Mouse (Mus musculus): ENCODE results near the gene Plch2. TPM values are rescaled to one million over a fixed set of nuclear protein-coding genes. Genes with fewer than 3 reads are reported as not detected.
A peak's percentile ranks its signal among the peaks of the same experiment; 100 is the strongest.

Gene Plch2
- total RNA-seq, 2 experiments from 2014 or later = not detected

DNA sequence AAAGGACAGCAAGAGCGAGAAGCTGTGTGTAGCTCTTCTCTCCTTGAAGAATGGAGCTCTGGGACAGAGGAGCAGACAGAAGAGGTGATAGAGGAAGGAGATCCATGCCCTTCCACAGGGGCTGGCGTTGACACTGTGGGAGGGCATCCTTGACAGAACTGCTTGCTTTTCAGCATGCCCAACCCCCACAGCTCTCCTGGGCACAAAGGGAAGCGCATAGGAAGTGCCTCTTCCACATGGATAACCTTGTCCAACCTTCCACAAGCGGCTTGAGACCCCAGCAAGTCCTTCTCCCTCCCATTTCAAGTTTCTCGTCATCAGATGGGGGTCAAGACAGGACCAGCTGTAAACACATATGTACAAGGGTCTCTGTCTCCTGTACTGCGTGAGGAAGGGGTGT is 23.5 kb downstream of the Plch2 start:
- intact Hi-C loops (cut with DNase I) = no loop called here
- no peak for DNase-seq

- no peak for DNase-seq
- intact Hi-C loops (cut with DNase I) = no loop called here
Measured at GRCm38 (mm10) chr4:155024170-155025010, 32.2 kb downstream of the Plch2 start.

GRCm38 (mm10) chr4:155022228-155022855 is 34.2 kb downstream of the Plch2 start:
- intact Hi-C loops (cut with DNase I) = no loop called here
- DNase-seq = no peak

- DNase-seq = no peak
- intact Hi-C loops (cut with DNase I) = no loop called here
Measured at GRCm38 (mm10) chr4:155020813-155021212, 35.8 kb downstream of the Plch2 start.

GRCm38 (mm10) chr4:155020141-155020540 is 36.4 kb downstream of the Plch2 start:
- intact Hi-C loops (cut with DNase I) = no loop called here
- DNase-seq = no peak

- peak in 1 of 2 experiments; percentile 7 for DNase-seq
- intact Hi-C loops (cut with DNase I) = no loop called here
Measured at GRCm38 (mm10) chr4:155019336-155019847, 37.2 kb downstream of the Plch2 start.

GRCm38 (mm10) chr4:155018601-155019335 is 37.8 kb downstream of the Plch2 start:
- peak; percentile 10 to 20 for DNase-seq
- intact Hi-C loops (cut with DNase I) = no loop called here

DNA sequence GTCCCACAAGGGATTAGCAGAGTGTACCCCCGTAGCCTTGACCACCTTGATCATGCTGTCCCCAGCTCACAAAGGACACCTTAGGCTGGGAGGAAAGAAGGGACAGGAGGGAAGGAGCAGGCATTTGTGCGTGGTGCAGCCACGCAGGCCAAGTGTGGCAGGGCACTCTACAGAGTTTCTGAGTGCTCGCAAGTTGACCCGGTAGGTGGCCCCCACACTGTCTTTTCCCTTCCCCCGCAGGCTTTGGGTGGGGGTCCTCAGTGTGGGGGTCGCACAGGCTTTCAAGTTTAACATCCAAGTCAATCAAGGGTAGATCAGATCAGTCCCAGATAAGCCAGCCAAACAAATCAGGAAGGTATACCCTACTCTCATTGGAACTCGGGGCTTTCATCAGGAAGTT is 38.5 kb downstream of the Plch2 start:
- DNase-seq = no peak
- intact Hi-C loops (cut with DNase I) = no loop called here

- intact Hi-C loops (cut with DNase I) = no loop called here
- DNase-seq = no peak
Measured at GRCm38 (mm10) chr4:155017253-155017878, 39.2 kb downstream of the Plch2 start.

DNA sequence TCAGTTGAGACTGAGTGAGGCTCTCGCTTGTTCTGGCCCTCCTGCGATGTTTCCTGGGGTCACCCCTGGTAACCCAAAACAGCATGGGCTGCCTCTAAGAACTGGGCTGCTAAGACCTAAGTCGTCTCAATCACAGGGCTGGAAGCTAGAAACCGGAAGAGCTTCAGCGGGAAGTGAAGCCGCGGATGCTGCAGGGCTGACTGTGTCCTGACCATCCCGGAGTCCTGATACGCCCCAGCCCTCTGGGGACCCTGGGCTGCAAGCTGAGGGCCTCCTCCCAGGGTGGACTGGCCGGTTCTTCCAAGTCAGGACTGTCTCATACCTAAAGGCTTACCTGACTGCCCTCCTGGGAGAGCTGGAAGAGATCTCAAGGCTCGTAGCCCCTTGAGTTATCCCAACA is 39.8 kb downstream of the Plch2 start:
- no peak for DNase-seq
- intact Hi-C loops (cut with DNase I) = no loop called here

DNA sequence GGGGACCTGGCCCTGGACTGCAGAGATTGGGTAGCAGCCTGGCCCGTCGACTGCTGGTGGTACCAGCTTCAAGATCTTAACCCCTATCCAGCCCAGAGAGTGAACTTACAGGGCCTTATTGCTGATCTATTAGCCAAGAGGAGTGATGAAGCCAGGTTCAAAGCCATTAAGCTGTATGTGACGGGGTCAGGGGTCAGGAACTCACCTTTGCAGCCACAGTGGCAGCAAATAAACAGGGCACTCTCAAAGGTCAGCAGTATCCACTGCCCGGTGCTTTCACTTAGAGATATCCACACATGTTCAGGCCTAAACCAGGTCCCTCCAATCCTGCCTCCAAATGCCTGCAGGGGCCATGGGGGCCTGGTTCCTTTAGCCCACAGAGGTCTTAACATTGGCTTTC is 41.0 kb downstream of the Plch2 start:
- no peak for DNase-seq

GRCm38 (mm10) chr4:155014791-155015190 is 41.8 kb downstream of the Plch2 start:
- no peak for DNase-seq
- intact Hi-C loops (cut with DNase I) = no loop called here

More for the DNA sequence above, 41.0 kb downstream of the Plch2 start:
- intact Hi-C loops (cut with DNase I) = no loop called here

GRCm38 (mm10) chr4:155014244-155014643 is 42.3 kb downstream of the Plch2 start:
- DNase-seq = no peak
- intact Hi-C loops (cut with DNase I) = no loop called here

DNA sequence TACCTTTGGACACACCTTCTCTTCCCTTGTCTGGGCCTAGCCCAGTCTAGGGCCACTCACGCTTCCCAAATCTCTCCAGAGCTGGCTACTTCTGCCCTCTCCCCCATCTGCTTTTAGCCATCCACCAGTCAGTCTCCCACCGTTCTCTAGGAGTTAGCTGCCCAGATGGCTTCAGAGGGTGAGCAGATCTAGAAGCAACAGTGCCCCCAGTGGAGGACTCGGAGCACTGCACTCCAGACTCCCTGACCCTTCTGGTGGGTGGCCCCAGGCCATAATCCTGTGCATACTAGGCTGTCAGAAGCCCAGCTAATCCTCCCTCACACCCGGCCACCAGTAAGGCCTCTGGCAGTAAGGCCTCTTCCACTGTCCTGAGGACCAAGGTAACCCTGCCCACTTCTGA is 43.8 kb downstream of the Plch2 start:
- intact Hi-C loops (cut with DNase I) = no loop called here
- DNase-seq = peak; percentile 60 to 63

GRCm38 (mm10) chr4:155012115-155012514 is 44.5 kb downstream of the Plch2 start:
- intact Hi-C loops (cut with DNase I) = no loop called here
- DNase-seq = no peak

DNA sequence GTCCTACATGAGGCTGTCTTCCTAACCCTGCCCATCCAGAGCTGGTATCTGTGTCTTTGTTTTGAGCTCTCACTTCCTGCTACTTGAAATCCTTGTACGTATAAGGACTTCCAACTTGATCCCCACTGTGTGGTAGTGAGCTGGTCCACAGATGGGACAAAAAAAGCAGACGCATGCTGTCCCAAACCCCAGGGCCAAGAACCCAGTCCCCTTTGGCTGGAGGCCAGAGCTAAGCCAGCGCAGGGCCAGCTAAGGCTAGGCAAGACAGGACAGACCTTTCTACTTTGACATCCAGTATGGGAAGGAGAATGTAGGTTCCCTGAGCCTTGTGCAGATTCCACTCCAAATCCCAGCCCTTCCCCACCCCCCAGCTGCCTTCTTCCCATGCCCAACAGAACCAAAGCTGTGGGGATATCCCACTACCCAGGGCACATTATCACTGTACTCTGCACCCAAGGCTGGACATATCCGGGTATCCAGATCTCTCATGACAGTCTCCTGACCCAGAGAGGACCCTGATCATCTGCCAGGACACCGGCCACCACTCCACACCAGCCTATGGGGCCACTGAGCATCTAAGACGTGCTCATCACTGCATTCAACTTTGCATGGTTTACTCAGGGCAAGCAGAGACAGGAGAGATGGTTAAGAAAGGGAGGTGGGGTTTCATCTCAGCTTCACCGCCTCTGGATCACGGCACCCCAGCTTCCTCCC is 45.1 kb downstream of the Plch2 start:
- no peak for DNase-seq

DNA sequence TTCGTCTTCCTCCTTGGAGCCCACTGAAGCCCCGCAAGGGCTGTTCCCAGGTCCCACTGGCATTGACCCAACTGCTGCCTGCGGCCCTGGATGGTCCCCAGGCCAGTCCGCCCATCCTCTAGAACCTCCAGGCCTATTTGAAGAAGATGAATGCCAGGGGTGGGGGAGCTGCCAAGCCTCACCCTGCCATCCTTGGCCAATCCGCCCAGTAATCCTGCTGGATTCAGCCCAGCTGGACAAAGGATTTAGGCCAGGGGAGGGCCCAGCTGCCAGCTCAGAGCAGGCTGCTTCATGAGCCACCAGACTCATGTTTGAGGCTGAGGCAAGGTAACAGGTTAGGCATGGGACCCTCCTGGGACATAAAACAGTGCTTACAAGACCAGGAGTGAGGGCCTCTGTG is 45.7 kb downstream of the Plch2 start:
- intact Hi-C loops (cut with DNase I) = no loop called here
- DNase-seq = peak in 1 of 2 experiments; percentile 6

More for the DNA sequence above, 45.1 kb downstream of the Plch2 start:
- intact Hi-C loops (cut with DNase I) = no loop called here

- no peak for DNase-seq
- intact Hi-C loops (cut with DNase I) = no loop called here
Measured at GRCm38 (mm10) chr4:155009216-155009615, 47.4 kb downstream of the Plch2 start.

DNA sequence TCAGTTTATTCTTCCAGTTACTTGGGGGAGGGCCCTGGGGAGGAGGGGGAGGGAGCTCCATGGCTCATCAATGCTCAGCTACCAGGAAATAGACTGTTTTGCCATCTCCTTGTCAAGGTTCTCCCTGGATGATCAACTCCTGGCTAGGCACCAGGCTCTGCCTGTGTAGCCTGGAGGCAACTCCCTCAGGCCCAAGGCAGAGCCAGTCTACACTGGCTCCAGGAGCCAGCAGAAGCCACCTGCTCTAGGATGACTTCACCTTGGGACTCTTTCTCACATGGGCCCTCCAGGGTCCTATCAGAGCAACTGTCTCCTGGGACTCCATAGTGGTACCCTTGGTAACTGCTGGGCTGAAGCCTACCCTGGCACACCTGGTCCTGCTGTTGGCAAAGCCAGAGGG is 48.5 kb downstream of the Plch2 start:
- intact Hi-C loops (cut with DNase I) = no loop called here
- no peak for DNase-seq

DNA sequence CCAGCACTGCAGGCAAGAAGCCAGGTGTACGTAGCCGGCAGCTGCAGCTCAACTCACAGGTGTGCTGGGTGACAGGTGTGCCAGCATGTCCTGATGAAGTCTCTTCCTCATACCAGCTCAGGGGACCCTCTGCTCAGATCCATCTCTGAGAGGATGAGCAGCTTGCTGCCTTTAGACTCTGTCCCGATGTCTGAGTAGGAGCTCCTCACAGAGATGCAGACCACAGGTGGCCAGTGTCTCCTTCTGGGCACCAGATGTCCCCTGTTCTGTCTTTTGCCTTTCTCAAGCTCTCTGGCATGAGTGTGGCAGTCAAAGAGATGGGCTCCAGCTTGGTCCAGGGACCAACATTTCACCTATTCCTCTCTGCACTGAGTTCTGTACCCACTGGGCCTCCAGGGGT is 48.9 kb downstream of the Plch2 start:
- intact Hi-C loops (cut with DNase I) = no loop called here
- DNase-seq = no peak
